Mouse (Mus musculus) stomach, embryonic 14.5 days (tissue): Measurements from ENCODE around the gene Tfcp2l1. TPM values are rescaled to one million over a fixed set of nuclear protein-coding genes. Genes with fewer than 3 reads are reported as not detected.

Experiments used
- ATAC-seq: fragments of 200-750 bp; cut with Nextera tagmentation; 2 replicates; pipeline ENCODE4 v1.8.0; 2017; ENCODE audit warnings: low read depth, moderate TSS enrichment; ENCODE audit not compliant: insufficient number of reproducible peaks, insufficient read depth, low FRiP score
- H3K27ac ChIP-seq: fragments of 300-500 bp; sonication (generic); 2 replicates; pipeline ENCODE4 v1.5.1; 2014; ENCODE audit warnings: mild to moderate bottlenecking, low read length, moderate library complexity, mixed read lengths
- H3K27me3 ChIP-seq: fragments of 300-500 bp; sonication (generic); 2 replicates; pipeline ENCODE4 v1.6.1; 2014; ENCODE audit warnings: low read length, control low read depth, mixed read lengths; ENCODE audit not compliant: control insufficient read depth, insufficient read depth
- H3K36me3 ChIP-seq: fragments of 300-500 bp; sonication (generic); 2 replicates; pipeline ENCODE4 v1.6.1; 2014; ENCODE audit warnings: mild to moderate bottlenecking, control low read depth, low read length, moderate library complexity, mixed read lengths; ENCODE audit not compliant: control insufficient read depth, insufficient read depth
- H3K4me1 ChIP-seq: fragments of 300-500 bp; sonication (generic); 2 replicates; pipeline ENCODE4 v1.6.1; 2014; ENCODE audit warnings: low read length, control low read depth, mixed read lengths; ENCODE audit not compliant: control insufficient read depth, insufficient read depth
- H3K4me2 ChIP-seq: fragments of 300-500 bp; sonication (generic); replicated peaks from 2 replicates; pipeline ENCODE4 v1.6.1; 2014; ENCODE audit warnings: low read depth, low read length, control low read depth
- H3K4me3 ChIP-seq: fragments of 300-500 bp; sonication (generic); 2 replicates; pipeline ENCODE4 v1.5.1; 2014; ENCODE audit warnings: low read depth, low read length, control low read depth
- H3K9ac ChIP-seq: fragments of 300-500 bp; sonication (generic); replicated peaks from 2 replicates; pipeline ENCODE4 v1.6.1; 2014; ENCODE audit warnings: low read depth, mild to moderate bottlenecking, control low read depth, low read length, moderate library complexity, mixed read lengths
- H3K9me3 ChIP-seq: fragments of 300-500 bp; sonication (generic); 2 replicates; pipeline ENCODE4 v1.6.1; 2016; ENCODE audit warnings: low read depth, low read length, control low read depth; ENCODE audit not compliant: control insufficient read depth
- WGBS: fragments of 180-500 bp; shearing (Covaris S2); extraction: QIAGEN DNeasy Blood & Tissue Kit; methylation state at CpG from one replicate; pipeline ENCODE4 v1.1.7; 2014; 5-methylcytosine and 5-hydroxymethylcytosine counted together
- polyA plus RNA-seq: library from polyadenylated mRNA; unstranded; fragments of >200 nt; fragmentation: Nextera tagmentation; extraction: Ambion mirVana; gene quantifications from 2 replicates; pipeline ENCODE4 v1.2.1, GENCODE M21; 2014

Gene Tfcp2l1
- polyA plus RNA-seq, 1 experiment from 2014 or later = 1.4 TPM

GRCm38 (mm10) chr1:118667536-118667935 is 39.8 kb downstream of the Tfcp2l1 start:
- Histone ChIP-seq H3K4me2 (no peak overlapping the region), H3K27ac (no peak overlapping the region), H3K36me3 (no peaks in the 10 kb centered on the region), H3K4me1 (no peaks in the 10 kb centered on the region), H3K9ac (no peak overlapping the region), H3K4me3 (no peak overlapping the region), H3K9me3 (no peaks in the 10 kb centered on the region), H3K27me3 (no peaks in the 10 kb centered on the region)
- ATAC-seq = no peak

GRCm38 (mm10) chr1:118672196-118672595 is 44.5 kb downstream of the Tfcp2l1 start:
- Histone ChIP-seq H3K4me1 (no peaks in the 10 kb centered on the region), H3K36me3 (no peaks in the 10 kb centered on the region), H3K9ac (no peak overlapping the region), H3K4me3 (no peak overlapping the region), H3K9me3 (no peaks in the 10 kb centered on the region), H3K4me2 (no peak overlapping the region), H3K27ac (no peak overlapping the region), H3K27me3 (no peaks in the 10 kb centered on the region)
- no peak for ATAC-seq
- WGBS = 54% methylated on average over 8 of the region's 8 CpGs

GRCm38 (mm10) chr1:118674176-118674575 is 46.4 kb downstream of the Tfcp2l1 start:
- Histone ChIP-seq H3K9ac (no peak overlapping the region), H3K9me3 (no peaks in the 10 kb centered on the region), H3K4me1 (no peaks in the 10 kb centered on the region), H3K36me3 (no peaks in the 10 kb centered on the region), H3K27me3 (no peaks in the 10 kb centered on the region), H3K4me2 (no peak overlapping the region), H3K4me3 (no peak overlapping the region), H3K27ac (no peak overlapping the region)
- WGBS = 87% methylated on average over 4 of the region's 4 CpGs
- no peak for ATAC-seq

GRCm38 (mm10) chr1:118681980-118682379 is 54.2 kb downstream of the Tfcp2l1 start:
- H3K36me3 ChIP-seq = no peaks in the 10 kb centered on the region
- no peaks in the 10 kb centered on the region for H3K9me3 ChIP-seq
- no peak overlapping the region for H3K4me2 ChIP-seq
- WGBS = 86% methylated on average over 1 of the region's 1 CpGs
- no peak overlapping the region for H3K9ac ChIP-seq
- ATAC-seq = no peak
- no peaks in the 10 kb centered on the region for H3K27me3 ChIP-seq
- no peak overlapping the region for H3K4me3 ChIP-seq
- H3K4me1 ChIP-seq = no peaks in the 10 kb centered on the region
- no peak overlapping the region for H3K27ac ChIP-seq

GRCm38 (mm10) chr1:118683686-118684085 is 55.9 kb downstream of the Tfcp2l1 start:
- H3K27me3 ChIP-seq = no peaks in the 10 kb centered on the region
- no peaks in the 10 kb centered on the region for H3K9me3 ChIP-seq
- H3K4me3 ChIP-seq = no peak overlapping the region
- no peaks in the 10 kb centered on the region for H3K36me3 ChIP-seq
- 71% methylated on average over 4 of the region's 4 CpGs for WGBS
- no peak overlapping the region for H3K27ac ChIP-seq
- H3K9ac ChIP-seq = no peak overlapping the region
- H3K4me1 ChIP-seq = no peaks in the 10 kb centered on the region
- ATAC-seq = no peak
- no peak overlapping the region for H3K4me2 ChIP-seq

GRCm38 (mm10) chr1:118687726-118688125 is 60.0 kb downstream of the Tfcp2l1 start:
- Histone ChIP-seq H3K27ac (no peak overlapping the region), H3K4me3 (no peak overlapping the region), H3K4me1 (no peaks in the 10 kb centered on the region), H3K9me3 (no peaks in the 10 kb centered on the region), H3K27me3 (no peaks in the 10 kb centered on the region), H3K36me3 (no peaks in the 10 kb centered on the region), H3K9ac (no peak overlapping the region), H3K4me2 (no peak overlapping the region)
- no peak for ATAC-seq
- 86% methylated on average over 10 of the region's 10 CpGs for WGBS

GRCm38 (mm10) chr1:118689830-118690229 is 62.1 kb downstream of the Tfcp2l1 start:
- no peak overlapping the region for H3K9ac ChIP-seq

GRCm38 (mm10) chr1:118694436-118694835 is 66.7 kb downstream of the Tfcp2l1 start:
- Histone ChIP-seq H3K4me2 (no peak overlapping the region), H3K9ac (no peak overlapping the region), H3K4me3 (no peak overlapping the region), H3K9me3 (no peaks in the 10 kb centered on the region), H3K4me1 (no peaks in the 10 kb centered on the region), H3K27me3 (no peaks in the 10 kb centered on the region), H3K27ac (no peak overlapping the region), H3K36me3 (no peaks in the 10 kb centered on the region)
- ATAC-seq = no peak
- 82% methylated on average over 2 of the region's 2 CpGs for WGBS

More at GRCm38 (mm10) chr1:118689830-118690229, 62.1 kb downstream of the Tfcp2l1 start:
- ATAC-seq = no peak
- Histone ChIP-seq H3K4me1 (no peaks in the 10 kb centered on the region), H3K9me3 (no peaks in the 10 kb centered on the region), H3K27me3 (no peaks in the 10 kb centered on the region), H3K27ac (no peak overlapping the region), H3K4me3 (no peak overlapping the region), H3K4me2 (no peak overlapping the region), H3K36me3 (no peaks in the 10 kb centered on the region)
- WGBS = 46% methylated on average over 5 of the region's 5 CpGs

GRCm38 (mm10) chr1:118697906-118698305 is 70.2 kb downstream of the Tfcp2l1 start:
- Histone ChIP-seq H3K27ac (no peak overlapping the region), H3K27me3 (no peaks in the 10 kb centered on the region)
- WGBS = 64% methylated on average over 6 of the region's 6 CpGs

More at GRCm38 (mm10) chr1:118697906-118698305, 70.2 kb downstream of the Tfcp2l1 start:
- ATAC-seq = no peak
- Histone ChIP-seq H3K9ac (no peak overlapping the region), H3K9me3 (no peaks in the 10 kb centered on the region), H3K4me3 (no peak overlapping the region), H3K36me3 (no peaks in the 10 kb centered on the region), H3K4me1 (no peaks in the 10 kb centered on the region), H3K4me2 (no peak overlapping the region)
